Mouse (Mus musculus) embryonic fibroblast, embryonic 13.5 days (primary cell): ENCODE measurements at regions not wholly inside any gene's neighbourhood (a gene's known extent, or its start where the extent isn't known, plus 50 kb on each side); places are given as distances from the start of the nearest gene placed in this dataset.

Experiments
- CTCF ChIP-seq: IDR thresholded peaks from 2 replicates; pipeline ENCODE4 v1.5.1; 2011; ENCODE audit warnings: mild to moderate bottlenecking, control low read depth, low read length, moderate library complexity, borderline replicate concordance; ENCODE audit not compliant: insufficient read depth
- POLR2A ChIP-seq: IDR thresholded peaks from 2 replicates; pipeline ENCODE4 v1.6.1; 2011; ENCODE audit warnings: low read depth, mild to moderate bottlenecking, control low read depth, low read length, moderate library complexity

DNA sequence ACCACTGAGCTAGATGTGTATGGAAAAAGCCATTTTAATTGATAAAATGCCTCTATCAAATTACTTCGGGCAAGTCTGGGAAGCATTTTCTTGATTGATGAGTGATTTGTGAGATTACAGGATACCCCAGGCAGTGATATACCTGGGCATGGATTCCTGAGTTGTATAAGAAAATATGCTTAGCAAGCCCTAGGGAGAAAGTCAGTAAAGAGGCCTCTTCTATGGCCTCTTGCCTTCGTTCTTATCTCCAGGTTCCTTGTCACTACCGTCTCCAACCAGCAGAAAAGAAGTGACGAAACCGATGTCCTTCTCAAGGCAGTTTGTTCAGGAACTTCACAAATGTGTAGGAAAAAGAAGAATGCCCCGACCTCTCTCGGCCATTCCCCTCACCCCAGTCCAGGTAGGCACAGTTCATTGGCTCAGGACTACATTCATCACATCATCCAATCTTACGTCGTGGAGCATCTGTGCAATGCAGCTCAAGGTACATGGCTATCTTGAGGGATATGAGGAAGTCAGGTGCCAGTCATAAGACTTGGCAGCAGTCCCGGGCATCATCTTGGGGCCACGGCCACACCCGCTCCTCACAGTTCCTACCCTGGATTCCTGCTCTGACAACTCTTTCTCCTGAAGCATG is 310.2 kb downstream of the Cdh11 start:
- no peak for TF ChIP-seq POLR2A
- TF ChIP-seq CTCF = no peak
